ENCODE assay signal across 9 mouse cellular contexts in genomic region chr11:120268195-120268967, GRCm38 (mm10). TPM values are rescaled to one million over a fixed set of nuclear protein-coding genes. Genes with fewer than 3 reads are reported as not detected.
DNase-seq lines count a peak whose midpoint lies in the region; ATAC-seq and TF ChIP-seq lines count a peak whose summit lies in the region.
"Had no signal": no experiment of that assay in that cellular context is flagged by ENCODE, and none has a peak within 500 bp of the region (broad histone marks: within the 10 kb centered on the region; RNA-seq: fewer than 3 reads in every experiment).

No protein-coding gene starts in this region.

- H3K4me1 ChIP-seq in heart, embryonic 10.5 days, result peaks cover 80% of the 10 kb centered on the region
- peaks cover 64% of the 10 kb centered on the region for H3K4me1 ChIP-seq in hindbrain, embryonic 13.5 days (replicated peaks)
- H3K4me1 ChIP-seq in cerebellum, adult 2 months (ENCODE audit: control insufficient read depth, insufficient read depth, low read length), result peaks cover 4% of the 10 kb centered on the region; the same call in 1 of the 2 replicates

- peaks cover 60% of the 10 kb centered on the region for H3K36me3 ChIP-seq in heart, embryonic 10.5 days
- H3K36me3 ChIP-seq in hindbrain, embryonic 13.5 days, result peaks cover 37% of the 10 kb centered on the region
- H3K36me3 ChIP-seq in myocyte (ENCODE audit: control insufficient read depth, insufficient read depth), result no peaks in the 10 kb centered on the region

- no peak for ATAC-seq in hindbrain, embryonic 13.5 days (ENCODE audit: low FRiP score)
- no peak for ATAC-seq in erythroid progenitor cell, adult 5-6 weeks (replicated peaks; ENCODE audit: low FRiP score, poor library complexity, severe bottlenecking)

- 84% methylated on average over 10 of the region's 10 CpGs for WGBS in heart, embryonic 10.5 days
- WGBS in hindbrain, embryonic 13.5 days, result 63% methylated on average over 10 of the region's 10 CpGs
- 70% methylated on average over 10 of the region's 10 CpGs for WGBS in cerebellum, adult 2 months

- H3K9ac ChIP-seq in hindbrain, embryonic 13.5 days, result no peak overlapping the region

- H3K9me3 ChIP-seq in heart, embryonic 10.5 days, result no peaks in the 10 kb centered on the region
- H3K9me3 ChIP-seq in hindbrain, embryonic 13.5 days, result no peaks in the 10 kb centered on the region

- TF ChIP-seq CTCF in cerebellum, adult 2 months (IDR thresholded peaks at IDR 0.05; ENCODE audit: borderline replicate concordance, insufficient read depth, low read depth, low read length), result no peak

- H3K4me2 ChIP-seq in hindbrain, embryonic 13.5 days, result no peak overlapping the region
- peak overlapping the region; percentile 66 for H3K4me2 ChIP-seq in myocyte (ENCODE audit: low read depth)

- H3ac ChIP-seq in myocyte (ENCODE audit: control insufficient read depth, insufficient read length), result no peak overlapping the region

- no peak for TF ChIP-seq POLR2A in myocyte (IDR thresholded peaks at IDR 0.05; ENCODE audit: insufficient read length, low read depth)
- no peak for TF ChIP-seq POLR2A in cerebellum, adult 2 months (IDR thresholded peaks at IDR 0.05; ENCODE audit: borderline replicate concordance, insufficient read depth, low read length)

- no peak for DNase-seq in heart, embryonic 10.5 days (ENCODE audit: low spot score)
- no peak for DNase-seq in heart, adult 11 months
- DNase-seq in ES-CJ7 (ENCODE audit: low read depth, low spot score), result peak; percentile 62
- DNase-seq in cerebellum, adult 2 months, result no peak
- DNase-seq in adrenal gland, postnatal 10 days, result no peak
- DNase-seq: kidney, postnatal 14 days had no signal

- H3K4me3 ChIP-seq in heart, embryonic 10.5 days, result no peak overlapping the region
- H3K4me3 ChIP-seq in hindbrain, embryonic 13.5 days, result no peak overlapping the region
- no peak overlapping the region for H3K4me3 ChIP-seq in myocyte
- H3K4me3 ChIP-seq in cerebellum, adult 2 months (replicated peaks; ENCODE audit: insufficient read depth, low read depth, low read length), result no peak overlapping the region

- 0 out of 2 replicates have a peak overlapping the region, but pooled peaks have one; percentile 25 for H3K27ac ChIP-seq in heart, embryonic 10.5 days
- peak overlapping the region; percentile 63 for H3K27ac ChIP-seq in hindbrain, embryonic 13.5 days
- H3K27ac ChIP-seq in cerebellum, adult 2 months (ENCODE audit: insufficient read depth, low read length), result no peak overlapping the region

- no peaks in the 10 kb centered on the region for H3K79me2 ChIP-seq in myocyte (ENCODE audit: control insufficient read depth, insufficient read depth)

- H3K27me3 ChIP-seq in heart, embryonic 10.5 days (ENCODE audit: insufficient read depth, poor library complexity, severe bottlenecking), result no peaks in the 10 kb centered on the region
- 0 out of 2 replicates have a peak, but pooled peaks cover 14% of the 10 kb centered on the region for H3K27me3 ChIP-seq in hindbrain, embryonic 13.5 days
- no peaks in the 10 kb centered on the region for H3K27me3 ChIP-seq in myocyte (ENCODE audit: control insufficient read depth, insufficient read depth, insufficient read length)
- H3K27me3 ChIP-seq in cerebellum, adult 2 months (ENCODE audit: control insufficient read depth, insufficient read depth, low read length), result no peaks in the 10 kb centered on the region

TF ChIP-seq in myocyte, 11 proteins besides CTCF, POLR2A, EP300 and RAD21:
- TF ChIP-seq MYOG (IDR thresholded peaks at IDR 0.05; ENCODE audit: control insufficient read depth in 1 of 3, insufficient read depth in 1 of 3, insufficient read length in 2 of 3, low read depth in 2 of 3) (no peak), E2F4 (IDR thresholded peaks at IDR 0.05; ENCODE audit: insufficient read depth) (no peak), REST (IDR thresholded peaks at IDR 0.05; ENCODE audit: insufficient read depth, insufficient read length) (no peak), TCF12 (IDR thresholded peaks at IDR 0.05; ENCODE audit: insufficient read depth, poor library complexity, severe bottlenecking) (no peak), CEBPB (IDR thresholded peaks at IDR 0.05; ENCODE audit: insufficient read depth, poor library complexity, severe bottlenecking) (no peak), POLR2AphosphoS2 (IDR thresholded peaks at IDR 0.05; ENCODE audit: insufficient read length, low read depth) (no peak), SRF (IDR thresholded peaks at IDR 0.05; ENCODE audit: control insufficient read depth, insufficient read length, low read depth) (no peak), USF1 (IDR thresholded peaks at IDR 0.05; ENCODE audit: low read depth) (no peak), MAX (IDR thresholded peaks at IDR 0.05; ENCODE audit: low read depth) (no peak), TCF3 (IDR thresholded peaks at IDR 0.05; ENCODE audit: insufficient read length, low read depth) (no peak), MYOD1 (IDR thresholded peaks at IDR 0.05; ENCODE audit: control insufficient read depth in 1 of 3, insufficient read length in 2 of 3, low read depth in 2 of 3) (no peak)

RNA-seq across cellular contexts. Expression of gene Bahcc1, which starts 35.6 kb away (rescaled TPM):
- polyA plus RNA-seq in heart, embryonic 10.5 days (2016; fragmentation: Nextera tagmentation; extraction: Ambion mirVana), result 7.7 and 12.9 TPM in 2 replicates
- 13.6 and 17.0 TPM in 2 replicates for polyA plus RNA-seq in hindbrain, embryonic 13.5 days (2015; fragmentation: Nextera tagmentation; extraction: Ambion mirVana)
- polyA plus RNA-seq in myocyte (2012; fragmentation: generic; extraction: Trizol), result 6.3 TPM
- 17.0 and 17.6 TPM in 2 replicates for polyA plus RNA-seq in cerebellum, adult 2 months (2012; rRNA removed)
- 2.5 and 2.9 TPM in 2 replicates for total RNA-seq in erythroid progenitor cell, adult 5-6 weeks (2015; ENCODE audit: low replicate concordance)
- 1.4 TPM in 2 replicates for total RNA-seq in erythroid progenitor cell, adult 5-6 weeks (2017; ENCODE audit: low replicate concordance)
- 10 to 100 TPM; 13.8 to 20.5 TPM for total RNA-seq in adrenal gland, postnatal 10 days (2021)
